Mouse (Mus musculus): ENCODE results near the gene Nelfb. TPM values are rescaled to one million over a fixed set of nuclear protein-coding genes. Genes with fewer than 3 reads are reported as not detected.

Nelfb gene
- 10 to 100 TPM; 29.0 to 67.4 TPM for polyA plus RNA-seq (2012; fragmentation: generic; extraction: Trizol)

DNA sequence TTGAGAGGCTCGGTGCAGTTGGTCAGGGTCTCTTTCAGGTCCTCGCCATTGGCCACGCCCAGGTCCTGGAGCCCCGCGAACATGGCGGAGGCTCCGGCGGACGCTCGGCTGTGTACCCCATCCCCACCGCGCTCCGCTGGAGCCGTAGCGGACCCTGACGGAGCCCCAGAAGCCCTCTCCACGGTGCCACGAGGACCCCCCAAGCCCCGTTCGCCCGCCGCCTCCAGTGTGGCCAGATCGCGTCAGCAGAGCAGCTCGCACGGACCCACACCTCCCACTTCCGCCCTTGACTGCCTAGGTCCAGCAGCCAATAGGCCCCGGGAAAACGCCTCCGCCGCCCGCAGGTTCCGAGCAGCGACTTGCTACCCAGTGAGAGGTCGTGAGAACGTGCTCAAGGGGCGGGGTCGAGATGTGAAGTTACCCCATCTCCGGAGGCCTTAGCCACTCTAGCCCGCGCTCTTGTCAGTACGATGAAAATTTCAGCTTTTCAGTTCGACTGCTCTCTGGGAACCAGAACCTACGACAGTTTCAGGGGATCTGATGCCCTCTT is at the start of gene Nelfb:
TSS of gene Nelfb (minus strand) at position 369 of the 550 bp plus-strand sequence.

GRCm38 (mm10) chr2:25255284-25255779 is 44.0 kb upstream of the Nelfb start, which contains the start of gene Tmem203:
Gene Tmem203 (plus strand): TSS chr2:25255439.

GRCm38 (mm10) chr2:25246183-25247072 is 35.1 kb upstream of the Nelfb start, which contains the start of gene AL732309.1:
Gene AL732309.1 (minus strand): TSS chr2:25246863.

DNA sequence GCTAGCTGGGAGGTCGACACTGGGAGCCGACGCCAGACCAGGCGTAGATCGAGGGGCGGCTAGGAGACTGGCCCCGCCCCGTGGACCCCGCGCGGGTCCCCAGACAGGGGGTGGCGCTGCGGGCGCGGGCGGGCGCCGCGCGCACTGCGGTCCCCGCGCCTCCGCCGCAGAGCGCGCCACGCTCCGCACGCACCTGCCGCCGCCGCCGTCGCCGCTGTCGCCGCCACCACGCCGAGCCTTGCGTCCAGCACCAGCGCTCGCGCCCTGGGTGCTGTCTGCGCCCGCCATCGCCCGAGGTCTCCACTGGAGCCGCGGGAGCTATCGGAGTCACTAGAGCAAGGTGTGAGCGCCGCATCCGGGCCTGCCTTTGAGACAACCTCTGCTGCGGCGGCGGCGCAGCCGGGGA is 30.8 kb upstream of the Nelfb start, which contains the start of the genes Rnf208 and Cysrt1:
TSS of gene Rnf208 (plus strand) at position 155 of the 406 bp plus-strand sequence.
TSS of gene Cysrt1 (minus strand) at position 352 of the 406 bp plus-strand sequence.

GRCm38 (mm10) chr2:25236614-25237013 is 25.3 kb upstream of the Nelfb start, which contains the start of gene Rnf224:
Gene Rnf224 (minus strand): TSS chr2:25236787.

GRCm38 (mm10) chr2:25234050-25234449 is 22.8 kb upstream of the Nelfb start, which contains the start of gene Slc34a3:
Gene Slc34a3 (minus strand): TSS chr2:25234364.

GRCm38 (mm10) chr2:25224492-25224765 is 13.1 kb upstream of the Nelfb start, which contains the start of gene Tubb4b:
Gene Tubb4b (minus strand): TSS chr2:25224702.

GRCm38 (mm10) chr2:25218445-25218844 is 7.2 kb upstream of the Nelfb start, which contains the start of gene Fam166a:
Gene Fam166a (plus strand): TSS chr2:25218745.

GRCm38 (mm10) chr2:25214444-25214843 is 3.2 kb upstream of the Nelfb start, which contains the start of gene Stpg3:
Gene Stpg3 (minus strand): TSS chr2:25214637.

DNA sequence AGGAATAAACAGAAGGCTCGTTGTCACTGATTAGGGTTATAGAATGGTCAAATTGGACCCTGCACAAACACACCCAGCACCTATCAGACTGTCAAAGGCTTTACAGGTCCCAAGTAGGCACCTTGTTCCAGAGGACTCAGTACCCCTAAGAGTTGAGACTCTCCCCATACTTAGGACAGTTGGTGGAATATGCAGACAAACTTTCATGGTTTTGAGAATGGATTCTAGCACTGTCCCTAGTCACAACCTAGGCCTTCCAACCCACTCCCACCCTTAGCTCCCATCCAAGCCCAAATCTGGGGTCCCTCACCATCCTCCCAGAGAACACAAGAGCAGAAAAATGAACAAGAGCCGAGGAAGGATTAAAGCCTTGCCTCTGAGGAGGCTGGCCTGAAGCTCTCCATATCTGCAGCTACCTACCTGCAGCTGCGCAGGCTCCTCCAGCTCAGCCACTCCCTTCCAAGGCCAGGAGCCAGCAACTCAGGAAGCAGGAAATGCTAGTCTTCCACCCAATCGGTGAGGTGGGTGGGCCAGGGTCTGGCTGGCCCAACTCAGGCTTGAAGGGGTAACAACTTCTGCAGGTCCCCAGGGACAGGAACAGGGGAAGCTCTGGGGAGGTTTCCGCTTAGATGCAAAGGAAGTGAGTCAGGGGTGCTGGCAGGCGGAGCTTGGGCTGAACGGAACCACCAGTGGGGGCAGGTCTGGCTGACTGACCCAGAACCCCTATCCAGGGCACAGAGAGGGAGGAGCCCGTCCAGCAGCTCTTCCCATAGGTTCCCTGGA is 14.9 kb downstream of the Nelfb start, which contains the start of gene Tor4a:
TSS of gene Tor4a (minus strand) at position 715 of the 783 bp plus-strand sequence.

DNA sequence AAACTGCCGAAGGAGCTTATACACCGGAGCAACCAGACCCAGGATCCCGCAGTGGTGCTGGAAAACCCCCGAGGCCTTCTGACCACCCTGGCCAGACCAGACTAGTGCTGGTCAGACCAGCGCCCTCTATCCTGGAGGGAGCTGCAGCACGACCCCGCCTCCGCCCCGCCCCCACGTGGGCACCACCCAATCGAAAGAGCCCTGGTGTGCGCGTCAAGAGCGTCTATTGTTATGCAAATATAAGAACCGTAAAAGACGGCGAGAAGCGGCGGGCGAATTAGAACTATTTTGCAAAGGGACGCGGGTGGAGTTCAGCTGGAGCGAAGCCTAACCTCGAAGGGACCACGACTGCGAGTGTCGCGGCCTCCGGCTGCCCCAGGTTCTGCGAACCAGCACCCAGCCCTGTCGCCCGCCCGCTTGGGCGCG is 30.8 kb downstream of the Nelfb start, which contains the start of gene Nrarp:
TSS of gene Nrarp (plus strand) at position 281 of the 426 bp plus-strand sequence.

Other genes starting within 250 kb of the Nelfb start
- 10 to 100 TPM in 1 of 2 experiments, 1 to 10 TPM in 1; 6.6 to 19.2 TPM for gene Dph7, start 249.1 kb downstream of the Nelfb start, polyA plus RNA-seq (2012; fragmentation: generic; extraction: Trizol)
- gene Mrpl41, start 236.4 kb downstream of the Nelfb start, polyA plus RNA-seq (2012; fragmentation: generic; extraction: Trizol) = 10 to 100 TPM; 54.1 to 79.8 TPM
- gene Pnpla7, start 235.5 kb downstream of the Nelfb start, polyA plus RNA-seq (2012; fragmentation: generic; extraction: Trizol) = 10 to 100 TPM in 1 of 2 experiments, 1 to 10 TPM in 1; 4.3 to 10.4 TPM
- 10 to 100 TPM; 36.2 to 56.6 TPM for gene Nsmf, start 157.1 kb downstream of the Nelfb start, polyA plus RNA-seq (2012; fragmentation: generic; extraction: Trizol)
- gene Entpd8, start 131.2 kb downstream of the Nelfb start, polyA plus RNA-seq (2012; fragmentation: generic; extraction: Trizol) = not detected
- gene Noxa1, start 116.3 kb downstream of the Nelfb start, polyA plus RNA-seq (2012; fragmentation: generic; extraction: Trizol) = under 1 TPM in 1 of 2 experiments, not detected in 1; 0.04 TPM
- under 1 TPM; 0.13 to 0.19 TPM for gene Nrarp, start 30.7 kb downstream of the Nelfb start, polyA plus RNA-seq (2012; fragmentation: generic; extraction: Trizol)
- gene Tor4a, start 14.6 kb downstream of the Nelfb start, polyA plus RNA-seq (2012; fragmentation: generic; extraction: Trizol) = 10 to 100 TPM in 1 of 2 experiments, 1 to 10 TPM in 1; 9.1 to 26.9 TPM
- under 1 TPM in 1 of 2 experiments, not detected in 1; 0.02 TPM for gene Stpg3, start 3.1 kb upstream of the Nelfb start, polyA plus RNA-seq (2012; fragmentation: generic; extraction: Trizol)
- 1 to 10 TPM in 1 of 2 experiments, not detected in 1; 1.6 TPM for gene Fam166a, start 7.3 kb upstream of the Nelfb start, polyA plus RNA-seq (2012; fragmentation: generic; extraction: Trizol)
- 100 to 1,000 TPM; 598 to 649 TPM for gene Tubb4b, start 13.2 kb upstream of the Nelfb start, polyA plus RNA-seq (2012; fragmentation: generic; extraction: Trizol)
- gene Slc34a3, start 22.9 kb upstream of the Nelfb start, polyA plus RNA-seq (2012; fragmentation: generic; extraction: Trizol) = not detected
- not detected for gene Rnf224, start 25.3 kb upstream of the Nelfb start, polyA plus RNA-seq (2012; fragmentation: generic; extraction: Trizol)
- not detected for gene Rnf208, start 30.8 kb upstream of the Nelfb start, polyA plus RNA-seq (2012; fragmentation: generic; extraction: Trizol)
- gene Cysrt1, start 31.0 kb upstream of the Nelfb start, polyA plus RNA-seq (2012; fragmentation: generic; extraction: Trizol) = under 1 TPM; 0.08 to 0.35 TPM
- 1 to 10 TPM; 2.2 to 6.1 TPM for gene AL732309.1, start 35.4 kb upstream of the Nelfb start, polyA plus RNA-seq (2012; fragmentation: generic; extraction: Trizol)
- 10 to 100 TPM; 38.1 to 48.4 TPM for gene Tmem203, start 44.0 kb upstream of the Nelfb start, polyA plus RNA-seq (2012; fragmentation: generic; extraction: Trizol)
- gene Tprn, start 51.1 kb upstream of the Nelfb start, polyA plus RNA-seq (2012; fragmentation: generic; extraction: Trizol) = 10 to 100 TPM; 10.9 to 14.3 TPM
- 100 to 1,000 TPM; 140 to 186 TPM for gene Ssna1, start 60.9 kb upstream of the Nelfb start, polyA plus RNA-seq (2012; fragmentation: generic; extraction: Trizol)
- 100 to 1,000 TPM in 1 of 2 experiments, 10 to 100 TPM in 1; 98.4 to 128 TPM for gene Anapc2, start 61.0 kb upstream of the Nelfb start, polyA plus RNA-seq (2012; fragmentation: generic; extraction: Trizol)
- not detected for gene Tmem210, start 76.7 kb upstream of the Nelfb start, polyA plus RNA-seq (2012; fragmentation: generic; extraction: Trizol)
- gene Lrrc26, start 78.4 kb upstream of the Nelfb start, polyA plus RNA-seq (2012; fragmentation: generic; extraction: Trizol) = not detected
- gene Grin1, start 107.7 kb upstream of the Nelfb start, polyA plus RNA-seq (2012; fragmentation: generic; extraction: Trizol) = under 1 TPM; under 0.01 to 0.06 TPM
- gene Man1b1, start 120.8 kb upstream of the Nelfb start, polyA plus RNA-seq (2012; fragmentation: generic; extraction: Trizol) = 10 to 100 TPM; 16.1 to 49.7 TPM
- gene Dpp7, start 144.9 kb upstream of the Nelfb start, polyA plus RNA-seq (2012; fragmentation: generic; extraction: Trizol) = 10 to 100 TPM; 31.1 to 38.1 TPM
- 100 to 1,000 TPM; 149 to 433 TPM for gene Uap1l1, start 154.2 kb upstream of the Nelfb start, polyA plus RNA-seq (2012; fragmentation: generic; extraction: Trizol)
- gene Sapcd2, start 160.8 kb upstream of the Nelfb start, polyA plus RNA-seq (2012; fragmentation: generic; extraction: Trizol) = 10 to 100 TPM; 18.0 to 25.7 TPM
- gene Entpd2, start 184.4 kb upstream of the Nelfb start, polyA plus RNA-seq (2012; fragmentation: generic; extraction: Trizol) = under 1 TPM in 1 of 2 experiments, not detected in 1; 0.12 TPM
- gene Npdc1, start 187.9 kb upstream of the Nelfb start, polyA plus RNA-seq (2012; fragmentation: generic; extraction: Trizol) = 100 to 1,000 TPM; 183 to 212 TPM
- under 1 TPM; 0.13 to 0.42 TPM for gene Fut7, start 211.8 kb upstream of the Nelfb start, polyA plus RNA-seq (2012; fragmentation: generic; extraction: Trizol)
- 10 to 100 TPM in 1 of 2 experiments, 1 to 10 TPM in 1; 4.8 to 13.4 TPM for gene Abca2, start 217.2 kb upstream of the Nelfb start, polyA plus RNA-seq (2012; fragmentation: generic; extraction: Trizol)
- gene Clic3, start 245.3 kb upstream of the Nelfb start, polyA plus RNA-seq (2012; fragmentation: generic; extraction: Trizol) = under 1 TPM; 0.15 to 0.94 TPM
- 10 to 100 TPM; 25.6 to 61.9 TPM for gene Paxx, start 249.6 kb upstream of the Nelfb start, polyA plus RNA-seq (2012; fragmentation: generic; extraction: Trizol)

Measured in C3H10T1/2 (cell line).